Mouse (Mus musculus) adrenal gland, postnatal 36 days (tissue): ENCODE results near the gene Mrps25. TPM values are rescaled to one million over a fixed set of nuclear protein-coding genes. Genes with fewer than 3 reads are reported as not detected.

Experiments
- DNase-seq, 2 experiments: peaks; one replicate each; pipeline ENCODE4 v3.0.0; 2021; ENCODE audit warnings: mixed read lengths in 1 of 2
- long read RNA-seq, 2 experiments: library from polyadenylated mRNA; stranded (forward); transcript quantifications; one replicate each; pipeline ENCODE4 v2.0.0; 2021; ENCODE audit warnings: borderline sequencing depth in 2 of 2
- total RNA-seq, 2 experiments: library from RNA; stranded (reverse); gene quantifications; 2 replicates each; pipeline ENCODE4 v1.2.3; 2021

The Mrps25 gene
- 10 to 100 TPM; 48.9 to 49.8 TPM for total RNA-seq
- long read RNA-seq, experiment 1, full-length matches to known transcripts, result 80 of 88 reads
- long read RNA-seq, experiment 1, partial matches to known transcripts, result 3 of 88 reads
- long read RNA-seq, experiment 1, other reads (novel, unspliced or antisense), result 5 of 88 reads
- long read RNA-seq, experiment 2, full-length matches to known transcripts, result 33 of 35 reads
- long read RNA-seq, experiment 2, partial matches to known transcripts, result 0 of 35 reads
- long read RNA-seq, experiment 2, other reads (novel, unspliced or antisense), result 2 of 35 reads

DNA sequence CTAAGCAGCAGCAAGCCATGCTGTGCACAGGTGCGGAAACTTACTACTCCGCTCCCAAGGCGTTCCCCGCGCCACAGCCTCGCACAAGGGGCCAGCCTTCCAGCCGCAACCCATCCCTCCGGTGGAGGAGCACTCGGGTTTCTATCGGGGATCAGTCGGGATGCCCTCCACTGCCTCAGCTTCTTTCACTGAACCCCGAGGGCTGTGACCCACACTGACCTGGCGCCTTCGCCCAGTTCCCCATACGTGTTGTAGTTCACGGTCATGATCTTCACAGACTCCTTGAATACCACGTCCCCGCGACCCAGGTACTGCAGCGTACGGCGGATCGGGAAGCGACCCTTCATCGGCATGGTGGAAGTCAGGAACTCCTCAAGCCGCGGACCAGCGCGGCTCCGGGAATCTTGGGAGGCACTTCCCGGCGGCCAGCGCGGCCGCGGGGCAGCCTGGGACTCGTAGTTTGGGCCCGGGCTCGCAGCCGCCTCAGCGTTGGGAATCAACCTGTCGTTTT is at the start of gene Mrps25:
Gene Mrps25, minus strand, starts transcription at position 413 of the 511 bp plus-strand sequence.
- peak; percentile 84 to 89 for DNase-seq

- no peak for DNase-seq
Observed at GRCm38 (mm10) chr6:92231762-92232161, 47.9 kb upstream of the Mrps25 start.

- peak in 1 of 2 experiments; percentile 9 for DNase-seq
Observed at GRCm38 (mm10) chr6:92231356-92231755, 47.5 kb upstream of the Mrps25 start.

DNA sequence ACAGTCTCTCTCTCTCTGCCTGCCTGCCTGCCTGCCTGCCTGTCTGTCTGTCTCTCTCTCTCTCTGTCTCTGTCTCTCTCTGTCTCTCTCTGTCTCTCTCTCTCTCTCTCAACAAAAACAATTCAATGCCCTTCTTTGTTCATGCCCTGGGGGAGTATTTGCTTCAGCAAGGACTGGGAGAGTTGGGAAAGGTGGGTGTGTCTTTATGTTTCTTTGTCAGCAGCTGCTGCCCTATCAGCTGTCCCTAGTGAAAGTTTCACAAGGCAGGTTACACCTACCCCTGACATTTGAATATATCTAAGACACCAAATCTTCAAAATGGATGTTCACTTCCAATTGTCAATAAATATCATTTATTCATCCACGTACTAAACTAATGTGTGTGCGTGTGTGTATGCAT is 45.8 kb upstream of the Mrps25 start:
- no peak for DNase-seq

DNA sequence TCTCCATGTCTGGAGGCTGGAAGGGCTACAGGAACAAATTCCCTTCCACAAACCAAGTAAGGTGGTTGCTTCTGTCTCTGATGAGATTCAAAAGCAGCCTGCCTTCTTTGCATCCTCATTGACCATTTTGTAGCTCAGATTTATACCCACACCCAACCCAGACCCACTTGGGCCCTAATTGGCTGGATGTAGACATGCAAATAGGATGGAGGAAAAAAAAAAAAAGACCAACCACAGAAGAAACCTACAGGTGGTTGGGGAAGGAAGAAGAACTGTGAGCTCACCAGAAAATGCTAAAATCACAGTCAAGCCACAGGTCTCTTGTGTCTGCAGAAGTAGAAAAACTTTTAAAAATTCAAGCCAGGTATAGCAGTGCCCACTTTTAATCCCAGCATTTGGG is 45.3 kb upstream of the Mrps25 start:
- no peak for DNase-seq

- no peak for DNase-seq
Observed at GRCm38 (mm10) chr6:92224981-92225380, 41.1 kb upstream of the Mrps25 start.

DNA sequence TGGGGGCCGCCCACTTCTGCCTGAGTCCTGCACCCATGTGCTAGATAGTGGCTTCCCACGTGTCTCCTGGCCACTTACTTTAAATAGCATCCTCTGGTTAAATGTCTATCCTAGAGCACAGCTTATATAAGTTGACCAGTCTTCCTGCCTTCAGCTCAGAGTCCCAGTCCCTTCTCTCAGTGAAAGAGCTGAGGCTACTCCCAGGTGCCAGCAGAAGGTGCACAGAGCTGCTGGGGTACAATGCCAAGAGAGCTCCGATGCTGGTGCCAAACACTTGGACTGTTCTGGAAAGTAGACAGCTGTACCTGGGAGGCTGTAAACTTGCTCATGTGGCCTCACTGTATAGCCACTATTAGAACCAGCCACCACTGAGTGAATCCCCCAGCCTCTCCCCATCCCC is 38.2 kb upstream of the Mrps25 start:
- no peak for DNase-seq

- no peak for DNase-seq
Observed at GRCm38 (mm10) chr6:92221604-92222003, 37.8 kb upstream of the Mrps25 start.

- DNase-seq, result peak; percentile 40 to 58
Observed at GRCm38 (mm10) chr6:92219445-92219844, 35.6 kb upstream of the Mrps25 start.

GRCm38 (mm10) chr6:92214773-92215449 is 31.1 kb upstream of the Mrps25 start, which contains the start of gene Rbsn:
Gene Rbsn, minus strand, starts transcription at chr6:92214925.
- peak; percentile 94 to 97 for DNase-seq

- DNase-seq, result peak in 1 of 2 experiments; percentile 7
Observed at GRCm38 (mm10) chr6:92214055-92214772, 30.4 kb upstream of the Mrps25 start.

DNA sequence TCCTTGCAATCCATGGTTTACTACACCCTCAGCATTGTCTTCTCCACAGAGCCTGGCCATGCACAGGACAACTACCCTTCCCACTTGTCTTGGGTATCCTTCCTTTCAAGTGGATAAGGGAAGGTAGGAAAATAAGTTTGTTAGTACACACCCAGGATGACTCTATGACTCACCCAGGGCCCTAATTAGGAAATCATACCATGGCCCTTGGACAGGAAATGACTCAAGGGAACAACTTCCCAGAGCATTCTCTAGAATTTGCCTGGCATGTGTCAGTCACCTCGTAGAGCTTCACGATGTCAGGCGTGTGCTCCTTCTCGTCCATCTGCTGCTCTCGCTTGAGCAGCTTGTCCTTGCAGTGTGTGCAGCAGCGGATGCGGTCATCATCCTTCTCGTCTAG is 15.6 kb upstream of the Mrps25 start:
- DNase-seq, result no peak

GRCm38 (mm10) chr6:92184178-92184577 is 345 bp upstream of the Mrps25 start:
- peak in 1 of 2 experiments; percentile 16 for DNase-seq

DNA sequence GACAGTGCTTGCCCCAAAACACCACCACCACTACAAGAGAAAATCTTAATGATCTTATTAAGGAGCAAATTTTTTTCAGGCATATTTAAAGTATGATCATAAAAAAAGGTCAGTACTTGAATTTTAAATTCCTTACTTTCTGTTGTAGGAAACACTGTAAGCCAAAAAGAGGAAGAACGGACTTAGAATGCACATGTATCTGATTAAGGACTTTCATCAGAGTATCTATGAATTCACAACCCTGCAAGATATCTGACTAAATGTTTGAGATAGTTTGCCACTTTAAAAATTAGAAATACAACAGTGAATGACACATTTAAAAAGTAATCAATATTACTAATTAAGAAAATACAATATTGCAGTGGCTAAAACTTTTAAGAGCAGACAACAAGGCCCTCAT is 7.4 kb downstream of the Mrps25 start:
- DNase-seq, result no peak

- no peak for DNase-seq
Observed at GRCm38 (mm10) chr6:92162724-92163123, 21.1 kb downstream of the Mrps25 start.

- no peak for DNase-seq
Observed at GRCm38 (mm10) chr6:92158801-92159200, 25.0 kb downstream of the Mrps25 start.

DNA sequence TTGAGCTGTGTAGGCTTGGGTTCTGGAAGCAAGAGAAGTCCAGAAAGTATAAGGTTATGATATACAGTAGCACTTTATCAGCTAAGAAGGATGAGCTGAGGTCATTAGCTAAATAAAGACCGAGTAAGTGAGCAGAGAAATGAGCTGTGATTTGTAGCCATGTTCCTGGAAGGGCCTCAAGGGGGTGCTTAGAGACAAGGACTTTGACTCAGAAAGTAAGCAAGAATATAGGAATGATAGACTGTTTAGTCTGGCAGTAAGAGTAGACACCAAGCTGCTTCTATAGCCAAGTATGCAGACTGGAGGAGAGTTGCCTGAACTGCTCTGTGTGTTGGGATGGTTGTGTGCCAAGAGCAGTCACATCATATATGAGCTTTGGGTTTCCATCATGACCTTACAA is 30.1 kb downstream of the Mrps25 start:
- no peak for DNase-seq

DNA sequence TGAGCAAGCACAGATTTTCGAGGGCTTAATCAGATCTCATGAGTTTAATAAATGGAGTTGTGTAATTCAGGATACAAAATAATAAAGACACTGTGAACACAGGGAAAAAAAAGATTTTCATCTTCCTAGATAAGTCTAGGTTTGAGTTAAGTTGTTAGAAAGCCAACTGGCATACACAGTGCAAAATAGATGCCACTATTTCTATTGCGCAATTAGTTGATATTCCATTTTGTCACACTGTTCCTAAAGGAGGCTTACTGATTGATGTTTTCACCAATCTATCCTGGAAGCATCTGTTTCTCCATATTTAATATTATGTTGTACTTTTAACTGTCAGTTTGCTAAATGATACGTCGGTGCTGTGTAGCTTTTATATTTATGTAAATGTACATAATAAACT is 38.0 kb downstream of the Mrps25 start:
- no peak for DNase-seq

GRCm38 (mm10) chr6:92136356-92136755 is 47.5 kb downstream of the Mrps25 start:
- DNase-seq, result no peak

- DNase-seq, result no peak
Observed at GRCm38 (mm10) chr6:92133617-92134016, 50.2 kb downstream of the Mrps25 start.

DNA sequence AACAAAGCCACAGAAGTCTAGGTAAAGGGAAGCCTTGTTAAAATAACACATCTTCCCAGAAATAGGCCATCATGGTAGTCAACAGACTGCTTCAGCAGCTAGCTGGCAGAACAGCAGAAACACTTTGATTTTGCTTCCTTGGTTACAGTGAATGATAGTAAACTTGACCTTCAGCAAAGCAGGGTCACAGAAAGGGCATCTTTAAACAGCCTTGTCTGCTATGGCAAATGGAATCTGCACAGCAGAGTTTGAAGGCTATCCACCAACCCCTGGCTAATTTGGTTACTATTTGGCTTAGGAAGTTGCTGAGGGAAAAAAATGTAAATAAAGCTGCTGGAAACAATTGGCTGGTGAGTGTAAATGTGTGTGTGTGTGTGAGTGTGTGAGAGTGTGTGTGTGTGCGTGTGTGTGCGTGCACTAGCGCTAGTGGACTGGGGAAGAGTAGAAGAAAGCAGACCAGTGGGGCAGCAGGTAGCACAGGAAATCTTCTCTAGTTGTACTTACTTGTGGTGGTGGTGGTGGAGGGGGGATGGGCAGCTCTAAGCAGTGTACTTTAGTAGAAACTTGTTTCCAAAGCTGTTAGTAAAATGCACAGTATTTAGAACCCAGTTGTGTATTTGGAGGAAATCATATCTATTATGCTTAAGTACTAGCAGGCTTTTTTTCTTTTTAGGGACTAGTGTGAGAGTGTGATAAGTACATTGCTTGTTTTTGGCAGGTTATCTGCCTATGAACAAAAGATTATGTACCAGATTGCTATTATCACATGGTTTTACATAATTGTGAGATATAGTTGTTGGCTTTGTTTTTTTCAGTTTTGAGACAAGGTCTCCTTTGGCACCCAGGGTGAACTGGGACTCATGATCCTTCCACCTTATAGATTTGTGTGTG is 51.6 kb downstream of the Mrps25 start:
- DNase-seq, result peak; percentile 19 to 41

DNA sequence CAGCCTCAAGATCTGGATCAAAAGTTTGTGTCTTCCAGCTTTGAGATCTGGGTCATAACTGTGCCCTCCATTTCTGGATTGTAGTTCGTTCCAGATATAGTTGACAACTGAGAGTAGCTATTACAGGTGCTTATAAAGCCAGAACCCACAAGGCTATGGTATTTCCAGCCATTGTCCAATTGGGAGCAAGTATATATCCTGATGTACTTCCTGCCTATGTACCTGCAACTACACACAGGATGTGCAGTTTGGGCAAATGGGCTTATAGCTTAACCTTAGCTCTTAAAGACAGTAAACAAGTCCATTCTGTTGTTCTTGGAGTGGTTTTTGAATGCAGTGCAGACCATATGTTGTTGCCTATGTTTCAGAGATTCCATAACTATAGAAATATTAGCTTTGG is 52.4 kb downstream of the Mrps25 start:
- DNase-seq, result no peak
